In genomic region chr15:10160663-10161062, GRCm38 (mm10) we compare ENCODE assay signal across 27 mouse cellular contexts. TPM values are rescaled to one million over a fixed set of nuclear protein-coding genes. Genes with fewer than 3 reads are reported as not detected.
"Had no signal": no experiment of that assay in that cellular context is flagged by ENCODE, and none has a peak within 500 bp of the region (broad histone marks: within the 10 kb centered on the region; RNA-seq: fewer than 3 reads in every experiment).

No protein-coding gene starts in this region.

- ATAC-seq: hindbrain, embryonic 16.5 days; inflammation-experienced regulatory T-cells, adult 6 months; liver, embryonic 12.5 days had no signal

- H3K4me1 ChIP-seq: heart, embryonic 13.5 days; heart, embryonic 15.5 days; hindbrain, embryonic 10.5 days; hindbrain, embryonic 12.5 days; kidney, embryonic 15.5 days; limb, embryonic 13.5 days; limb, embryonic 15.5 days; liver, embryonic 12.5 days had no signal

- DNase-seq: gastrocnemius, adult 2 months; gastrocnemius, postnatal 10 days; gastrocnemius, postnatal 25 days; heart, adult 2 months; heart, postnatal 4 days; kidney, adult 11 months; kidney, adult 2 months; kidney, adult 9 months; kidney, postnatal 14 days; kidney, postnatal 36 days; left cerebral cortex, postnatal 4 days had no signal

- H3K27ac ChIP-seq: gastrocnemius, adult 2 months; heart, adult 2 months; heart, embryonic 13.5 days; heart, embryonic 15.5 days; hindbrain, embryonic 10.5 days; hindbrain, embryonic 12.5 days; hindbrain, embryonic 14.5 days; kidney, embryonic 15.5 days; kidney, postnatal 0 days; layer of hippocampus, adult 2 months; limb, embryonic 13.5 days; limb, embryonic 15.5 days; liver, embryonic 12.5 days; liver, embryonic 14.5 days had no signal

- H3K9me3 ChIP-seq: heart, embryonic 15.5 days; hindbrain, embryonic 12.5 days; kidney, embryonic 15.5 days; limb, embryonic 15.5 days had no signal

- H3K36me3 ChIP-seq: heart, embryonic 13.5 days; heart, embryonic 15.5 days; hindbrain, embryonic 10.5 days; hindbrain, embryonic 12.5 days; kidney, embryonic 15.5 days; limb, embryonic 13.5 days; limb, embryonic 15.5 days; liver, embryonic 12.5 days had no signal

- H3K4me3 ChIP-seq: gastrocnemius, adult 2 months; heart, adult 2 months; heart, embryonic 13.5 days; heart, embryonic 15.5 days; hindbrain, embryonic 10.5 days; hindbrain, embryonic 12.5 days; kidney, embryonic 15.5 days; layer of hippocampus, adult 2 months; limb, embryonic 13.5 days; limb, embryonic 15.5 days; liver, embryonic 12.5 days had no signal

- H3K9ac ChIP-seq: heart, embryonic 13.5 days; heart, embryonic 15.5 days; hindbrain, embryonic 12.5 days; hindbrain, embryonic 14.5 days; kidney, embryonic 15.5 days; limb, embryonic 13.5 days; limb, embryonic 15.5 days; liver, embryonic 12.5 days; liver, embryonic 14.5 days had no signal

- H3K27me3 ChIP-seq: heart, embryonic 13.5 days; heart, embryonic 15.5 days; hindbrain, embryonic 12.5 days; kidney, embryonic 15.5 days; limb, embryonic 13.5 days; limb, embryonic 15.5 days; liver, embryonic 12.5 days had no signal

- H3K4me2 ChIP-seq: heart, embryonic 11.5 days; heart, embryonic 13.5 days; heart, embryonic 15.5 days; hindbrain, embryonic 12.5 days; hindbrain, embryonic 14.5 days; kidney, embryonic 15.5 days; limb, embryonic 13.5 days; limb, embryonic 15.5 days; liver, embryonic 12.5 days had no signal

RNA-seq across cellular contexts. Expression of gene Prlr, which starts 16.4 kb away (rescaled TPM):
- total RNA-seq: granulocyte monocyte progenitor cell, adult 5-6 weeks had no signal
